Mouse (Mus musculus): ENCODE results near the gene Hamp. TPM values are rescaled to one million over a fixed set of nuclear protein-coding genes. Genes with fewer than 3 reads are reported as not detected.

Gene Hamp
- polyA plus RNA-seq, 1 experiment, result not detected

DNA sequence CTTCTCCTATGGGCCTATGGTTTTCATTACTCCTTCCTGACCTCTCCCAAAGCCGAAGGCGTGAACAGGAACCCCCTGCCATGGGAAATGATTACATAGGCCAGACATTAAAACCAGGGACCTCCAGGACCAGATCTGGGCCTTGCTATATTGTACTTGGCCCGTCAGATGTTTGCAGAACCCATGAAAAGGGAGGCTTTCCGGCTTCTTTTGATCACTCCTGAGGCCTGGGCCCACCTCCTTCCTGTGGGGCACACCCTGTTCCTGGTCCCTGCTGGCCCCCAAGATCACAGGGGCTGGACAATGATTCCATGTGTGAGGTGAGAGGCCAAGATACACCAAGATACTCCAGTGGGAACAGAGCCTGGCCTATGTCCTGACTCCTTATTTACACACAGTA lies 25.3 kb upstream of the Hamp start:
- no peak overlapping the region for H3K27ac ChIP-seq (ENCODE audit: insufficient read depth, low read depth, low read length)
- peaks cover 4% of the 10 kb centered on the region; the same call in 1 of the 2 replicates for H3K4me1 ChIP-seq (ENCODE audit: control insufficient read depth, insufficient read depth, low read length)
- no peak overlapping the region for H3K4me3 ChIP-seq (ENCODE audit: insufficient read depth, low read length)
- TF ChIP-seq CTCF (IDR thresholded peaks at IDR 0.05; ENCODE audit: low read depth, low read length) (no peak), POLR2A (IDR thresholded peaks at IDR 0.05; ENCODE audit: borderline replicate concordance, low read depth, low read length) (no peak)

DNA sequence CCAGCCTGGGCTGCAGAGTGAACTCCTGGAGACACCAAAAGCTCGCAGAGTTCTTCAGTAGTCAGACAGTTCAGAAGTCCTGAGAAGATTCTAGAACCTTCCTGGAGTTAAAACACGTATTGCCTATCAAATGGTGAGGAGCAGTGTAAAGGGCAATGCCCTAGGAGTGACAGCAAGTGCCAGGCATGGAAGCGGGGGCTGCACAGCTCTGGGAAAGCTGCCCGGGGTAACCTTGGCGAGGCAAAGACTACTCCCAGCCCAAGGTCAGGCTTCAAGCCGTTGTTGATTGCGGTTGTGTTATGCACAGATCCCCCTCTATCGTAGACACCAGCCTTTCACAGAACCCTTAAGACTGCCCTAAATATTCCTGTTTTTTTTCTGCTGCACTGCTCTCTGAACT lies 24.8 kb upstream of the Hamp start:
- TF ChIP-seq CTCF (IDR thresholded peaks at IDR 0.05; ENCODE audit: low read depth, low read length), result no peak
- no peak for TF ChIP-seq POLR2A (IDR thresholded peaks at IDR 0.05; ENCODE audit: borderline replicate concordance, low read depth, low read length)
- Histone ChIP-seq H3K4me1 (ENCODE audit: control insufficient read depth, insufficient read depth, low read length) (peaks cover 4% of the 10 kb centered on the region; the same call in 1 of the 2 replicates), H3K27ac (ENCODE audit: insufficient read depth, low read depth, low read length) (no peak overlapping the region), H3K4me3 (ENCODE audit: insufficient read depth, low read length) (no peak overlapping the region)

DNA sequence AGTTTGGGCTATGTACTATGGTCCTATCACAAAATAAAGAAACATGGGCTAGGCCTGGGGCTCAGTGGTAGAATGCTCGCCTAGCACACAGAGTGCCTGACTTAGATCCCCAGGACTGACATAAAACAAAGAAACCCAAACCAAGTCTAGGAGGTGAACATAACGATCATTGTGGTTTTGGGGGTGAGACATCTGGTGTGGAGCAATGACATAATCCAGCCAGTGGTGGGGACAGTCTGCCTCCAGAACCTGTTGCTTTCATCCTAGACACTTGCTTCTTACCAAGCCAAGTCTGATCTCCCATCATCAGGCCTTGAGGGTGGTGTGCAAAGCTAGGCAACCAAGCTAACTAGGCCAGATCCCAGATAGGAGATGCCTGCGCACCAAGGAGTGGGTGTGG lies 22.8 kb upstream of the Hamp start:
- H3K4me1 ChIP-seq (ENCODE audit: control insufficient read depth, insufficient read depth, low read length), result peaks cover 6% of the 10 kb centered on the region; the same call in 1 of the 2 replicates
- no peak overlapping the region for H3K4me3 ChIP-seq (ENCODE audit: insufficient read depth, low read length)
- TF ChIP-seq POLR2A (IDR thresholded peaks at IDR 0.05; ENCODE audit: borderline replicate concordance, low read depth, low read length) (no peak), CTCF (IDR thresholded peaks at IDR 0.05; ENCODE audit: low read depth, low read length) (no peak)
- H3K27ac ChIP-seq (ENCODE audit: insufficient read depth, low read depth, low read length), result no peak overlapping the region

DNA sequence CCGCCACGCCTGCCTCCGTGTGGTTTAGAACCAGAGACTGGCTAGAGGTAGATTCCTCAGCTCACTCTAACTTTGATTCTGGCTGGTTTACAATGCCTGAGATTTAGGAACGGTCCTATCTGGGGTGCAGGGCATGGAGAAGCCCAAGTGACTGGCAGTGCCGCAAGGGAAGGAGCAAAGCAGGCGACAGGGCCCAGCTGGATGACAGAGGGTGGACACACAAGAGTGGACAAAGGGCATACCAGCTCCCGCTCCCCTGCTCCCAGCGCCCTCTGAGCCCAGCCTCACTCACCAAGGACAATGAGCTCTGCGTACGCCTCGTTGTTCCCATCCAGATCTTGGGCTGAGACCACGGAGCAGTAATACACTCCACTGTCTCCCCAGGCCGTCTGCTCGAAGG lies 21.8 kb upstream of the Hamp start:
- Histone ChIP-seq H3K4me3 (ENCODE audit: insufficient read depth, low read length) (no peak overlapping the region), H3K27ac (ENCODE audit: insufficient read depth, low read depth, low read length) (no peak overlapping the region), H3K4me1 (ENCODE audit: control insufficient read depth, insufficient read depth, low read length) (peaks cover 6% of the 10 kb centered on the region; the same call in 1 of the 2 replicates)
- no peak for TF ChIP-seq CTCF (IDR thresholded peaks at IDR 0.05; ENCODE audit: low read depth, low read length)
- no peak for TF ChIP-seq POLR2A (IDR thresholded peaks at IDR 0.05; ENCODE audit: borderline replicate concordance, low read depth, low read length)

DNA sequence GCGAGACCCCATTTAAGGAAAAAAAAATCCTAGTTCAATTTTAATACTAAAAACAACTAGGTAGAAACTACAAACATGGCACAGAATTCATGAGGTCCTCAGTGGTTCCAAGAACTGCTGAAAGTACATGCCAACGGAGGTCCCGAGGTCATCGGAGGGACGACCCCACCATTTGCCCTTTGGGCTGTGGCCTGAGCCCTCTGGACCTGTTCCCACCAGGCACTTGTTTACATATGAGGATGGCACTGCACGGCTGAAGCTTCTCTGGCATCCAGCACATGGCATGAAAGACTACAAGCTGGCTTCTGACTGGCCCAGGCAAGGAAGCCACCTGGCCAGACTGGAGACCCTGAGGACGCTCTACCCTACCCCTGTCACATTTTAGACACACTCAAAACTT lies 20.5 kb upstream of the Hamp start:
- H3K4me3 ChIP-seq (ENCODE audit: insufficient read depth, low read length), result no peak overlapping the region
- H3K4me1 ChIP-seq (ENCODE audit: control insufficient read depth, insufficient read depth, low read length), result peaks cover 6% of the 10 kb centered on the region; the same call in 1 of the 2 replicates
- no peak overlapping the region for H3K27ac ChIP-seq (ENCODE audit: insufficient read depth, low read depth, low read length)
- TF ChIP-seq CTCF (IDR thresholded peaks at IDR 0.05; ENCODE audit: low read depth, low read length) (no peak), POLR2A (IDR thresholded peaks at IDR 0.05; ENCODE audit: borderline replicate concordance, low read depth, low read length) (no peak)

DNA sequence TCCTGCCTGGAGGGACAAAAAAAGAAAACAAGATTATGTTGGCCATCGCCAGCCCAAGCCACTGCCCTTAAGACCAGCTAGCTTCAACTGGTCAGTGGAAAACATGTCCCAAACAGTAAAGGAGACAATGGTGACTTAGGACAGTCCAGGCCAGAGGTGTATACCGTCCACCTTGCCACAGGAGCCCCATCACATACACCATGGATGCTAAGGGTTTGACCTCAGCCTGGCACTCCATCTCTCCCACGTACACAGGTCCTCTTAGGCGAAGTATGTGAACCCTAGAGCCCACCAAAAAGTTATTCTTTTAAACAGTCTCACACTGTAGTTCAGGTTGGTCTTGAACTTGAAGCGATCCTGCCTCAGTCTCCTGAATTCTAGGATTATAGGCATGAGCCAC lies 19.0 kb upstream of the Hamp start:
- Histone ChIP-seq H3K4me3 (ENCODE audit: insufficient read depth, low read length) (no peak overlapping the region), H3K27ac (ENCODE audit: insufficient read depth, low read depth, low read length) (no peak overlapping the region), H3K4me1 (ENCODE audit: control insufficient read depth, insufficient read depth, low read length) (peaks cover 12% of the 10 kb centered on the region; the same call in 1 of the 2 replicates)
- TF ChIP-seq CTCF (IDR thresholded peaks at IDR 0.05; ENCODE audit: low read depth, low read length) (no peak), POLR2A (IDR thresholded peaks at IDR 0.05; ENCODE audit: borderline replicate concordance, low read depth, low read length) (no peak)

DNA sequence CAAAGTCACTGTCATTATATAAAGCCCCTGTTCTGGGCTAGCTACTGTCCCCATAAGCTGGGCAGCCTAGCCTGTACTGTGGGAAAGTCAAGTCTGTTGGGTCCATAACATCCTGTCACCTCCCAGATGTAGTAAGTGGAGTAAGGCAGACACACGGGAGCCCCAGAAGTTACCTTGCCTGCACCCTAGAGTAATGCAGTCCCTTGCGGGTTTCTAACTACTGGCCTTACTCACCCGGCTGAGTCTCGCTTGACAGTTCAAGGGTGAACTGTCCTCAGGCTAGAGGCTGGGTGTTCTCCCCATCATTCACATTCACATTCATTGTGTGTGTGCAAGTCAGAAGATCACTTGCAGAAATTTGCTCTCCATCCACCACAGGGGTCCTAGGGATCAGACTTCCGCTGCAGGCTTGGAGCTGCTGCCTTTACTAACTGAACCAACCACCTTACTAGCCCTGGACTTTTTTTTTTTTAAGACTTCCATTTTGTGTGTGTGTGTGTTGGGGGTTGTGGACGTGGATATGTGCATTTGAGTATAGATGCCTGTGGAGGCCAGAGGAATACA lies 16.0 kb upstream of the Hamp start:
- TF ChIP-seq CTCF (IDR thresholded peaks at IDR 0.05; ENCODE audit: low read depth, low read length) (no peak), POLR2A (IDR thresholded peaks at IDR 0.05; ENCODE audit: borderline replicate concordance, low read depth, low read length) (no peak)
- Histone ChIP-seq H3K4me3 (ENCODE audit: insufficient read depth, low read length) (no peak overlapping the region), H3K4me1 (ENCODE audit: control insufficient read depth, insufficient read depth, low read length) (peaks cover 13% of the 10 kb centered on the region)

DNA sequence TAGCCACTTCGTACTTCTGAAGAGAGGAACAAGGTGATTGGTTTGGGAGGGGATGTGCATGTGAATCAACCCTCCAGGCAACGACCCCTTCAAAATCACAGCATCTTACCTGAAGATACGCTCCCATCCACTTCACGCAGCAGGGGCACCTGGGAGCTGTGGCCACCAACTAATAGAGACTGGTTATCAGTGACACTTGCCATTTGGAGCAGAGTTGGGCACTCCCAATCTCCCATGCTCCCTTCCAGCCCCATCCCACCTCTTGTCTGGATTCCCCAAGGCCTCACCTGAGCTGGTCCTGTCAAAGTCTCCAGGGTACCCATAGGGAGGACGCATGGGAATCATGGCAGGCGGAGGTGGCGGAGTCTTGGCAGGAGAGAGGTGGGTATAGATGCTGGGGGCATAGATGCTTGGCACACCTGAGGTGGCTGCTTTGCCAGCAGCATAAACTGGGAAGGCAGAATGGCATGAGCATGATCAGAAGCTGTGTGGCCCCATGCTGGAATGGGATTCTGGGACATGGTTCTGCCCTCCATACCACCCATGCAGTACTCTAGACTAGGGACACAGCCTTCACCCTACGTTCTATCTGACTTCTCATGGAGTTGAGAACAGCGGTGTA lies 15.1 kb upstream of the Hamp start:
- no peak overlapping the region for H3K4me3 ChIP-seq (ENCODE audit: insufficient read depth, low read length)
- H3K4me1 ChIP-seq (ENCODE audit: control insufficient read depth, insufficient read depth, low read length), result peaks cover 22% of the 10 kb centered on the region
- H3K27ac ChIP-seq (ENCODE audit: insufficient read depth, low read depth, low read length), result no peak overlapping the region
- no peak for TF ChIP-seq POLR2A (IDR thresholded peaks at IDR 0.05; ENCODE audit: borderline replicate concordance, low read depth, low read length)

More for the DNA sequence above, 16.0 kb upstream of the Hamp start:
- H3K27ac ChIP-seq (ENCODE audit: insufficient read depth, low read depth, low read length), result no peak overlapping the region

DNA sequence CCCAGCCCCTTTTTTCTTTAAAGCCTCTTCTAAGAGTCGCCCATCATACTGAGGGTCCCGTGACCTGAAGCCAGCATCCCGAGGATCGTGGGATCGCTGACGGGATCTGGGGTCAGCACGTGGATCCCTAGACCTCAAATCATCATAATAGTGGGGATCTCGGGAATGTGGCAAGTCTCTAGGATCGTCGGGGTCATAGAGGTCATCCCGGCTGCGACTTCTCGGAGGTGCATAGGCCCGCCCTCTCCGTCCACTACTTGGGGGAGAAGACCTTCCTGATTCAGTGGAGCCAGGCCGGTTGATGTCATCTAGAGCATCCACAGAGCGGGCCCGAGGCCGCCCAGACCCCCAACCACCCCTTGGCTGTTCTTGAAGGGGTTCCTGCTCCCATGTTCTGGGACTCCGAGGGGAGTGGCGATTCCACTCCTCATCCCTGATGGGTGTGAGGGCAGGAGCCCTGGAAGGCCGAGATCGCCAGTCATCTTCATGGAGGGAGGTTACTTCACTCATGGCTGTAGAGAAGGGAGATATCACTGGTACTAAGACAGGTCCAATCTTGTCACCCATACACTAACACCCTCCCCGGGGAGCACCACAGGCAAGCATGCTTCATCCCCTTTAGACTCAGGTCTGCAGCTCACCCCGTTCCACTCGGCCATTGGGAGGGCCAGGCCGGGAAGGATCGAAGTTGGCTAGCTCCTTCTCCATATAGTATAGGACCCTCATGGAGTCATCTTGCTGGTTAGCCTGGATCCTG lies 14.5 kb upstream of the Hamp start:
- Histone ChIP-seq H3K27ac (ENCODE audit: insufficient read depth, low read depth, low read length) (no peak overlapping the region), H3K4me1 (ENCODE audit: control insufficient read depth, insufficient read depth, low read length) (peaks cover 26% of the 10 kb centered on the region), H3K4me3 (ENCODE audit: insufficient read depth, low read length) (peak overlapping the region; percentile 89)
- TF ChIP-seq CTCF (IDR thresholded peaks at IDR 0.05; ENCODE audit: low read depth, low read length), result no peak
- no peak for TF ChIP-seq POLR2A (IDR thresholded peaks at IDR 0.05; ENCODE audit: borderline replicate concordance, low read depth, low read length)

DNA sequence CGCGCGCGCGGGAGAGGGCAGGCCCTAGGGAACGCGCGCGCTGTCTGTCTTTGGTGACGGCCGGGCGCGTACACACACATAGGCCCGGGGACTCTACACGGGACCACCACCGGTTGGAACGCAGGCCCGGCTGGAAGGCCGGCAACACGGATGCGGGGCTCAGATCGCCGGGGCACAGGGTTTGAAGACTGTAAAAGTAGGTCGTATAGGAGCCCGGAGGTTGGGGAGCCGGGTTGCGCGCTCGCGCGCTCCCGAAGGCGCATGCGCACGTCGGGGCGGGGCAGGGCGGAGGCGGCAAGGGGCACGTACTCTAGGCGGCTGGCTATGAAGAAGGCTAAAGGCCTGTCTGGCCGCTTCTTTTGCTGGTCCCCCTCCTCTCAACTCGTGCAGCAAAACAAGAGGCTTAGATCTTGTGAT lies 13.5 kb upstream of the Hamp start:
- TF ChIP-seq POLR2A (IDR thresholded peaks at IDR 0.05; ENCODE audit: borderline replicate concordance, low read depth, low read length) (no peak), CTCF (IDR thresholded peaks at IDR 0.05; ENCODE audit: low read depth, low read length) (no peak)
- Histone ChIP-seq H3K4me3 (ENCODE audit: insufficient read depth, low read length) (peak overlapping the region; percentile 89), H3K4me1 (ENCODE audit: control insufficient read depth, insufficient read depth, low read length) (peaks cover 32% of the 10 kb centered on the region), H3K27ac (ENCODE audit: insufficient read depth, low read depth, low read length) (peak overlapping the region; percentile 91)
